Mouse (Mus musculus): ENCODE results near the gene Ankrd37.

DNA sequence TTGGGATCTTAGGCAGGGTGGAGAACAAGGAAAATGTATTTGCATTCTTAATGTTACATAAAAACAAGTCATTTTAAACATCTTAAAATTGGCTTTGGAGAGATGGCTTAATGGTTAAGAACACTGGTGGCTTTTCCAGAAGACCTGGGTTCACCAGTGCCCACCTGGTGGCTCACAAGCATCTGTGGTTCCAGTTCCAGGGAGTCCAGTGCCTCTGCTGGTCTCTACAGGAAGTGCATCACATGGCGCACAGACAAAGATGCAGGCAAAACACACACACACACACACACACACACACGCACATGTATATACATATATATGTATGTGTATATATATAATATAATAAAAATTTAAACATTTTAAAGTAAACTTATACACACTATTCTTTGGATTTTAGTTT, 11.4 kb downstream of the Ankrd37 start:
- TF ChIP-seq CTCF (IDR thresholded peaks at IDR 0.05; ENCODE audit: low read depth, low read length) (no peak), TAL1 (conservative IDR thresholded peaks at IDR 0.05; ENCODE audit: low read depth, low read length) (no peak), POLR2AphosphoS5 (IDR thresholded peaks at IDR 0.05; ENCODE audit: insufficient replicate concordance, low read depth, low read length) (no peak)
